Mouse (Mus musculus) heart, embryonic 16.5 days (tissue): ENCODE measurements at regions not wholly inside any gene's neighbourhood (a gene's known extent, or its start where the extent isn't known, plus 50 kb on each side); places are given as distances from the start of the nearest gene placed in this dataset. TPM values are rescaled to one million over a fixed set of nuclear protein-coding genes. Genes with fewer than 3 reads are reported as not detected.

Experiments used
- ATAC-seq: fragments of 200-750 bp; cut with Nextera tagmentation; replicated peaks from 2 replicates; pipeline ENCODE4 v1.8.0; 2017; ENCODE audit warnings: moderate number of reproducible peaks; ENCODE audit not compliant: insufficient read depth, low FRiP score; ENCODE audit errors: extremely low read depth
- H3K27ac ChIP-seq: fragments of 300-500 bp; sonication (generic); 2 replicates; pipeline ENCODE4 v1.5.1; 2014; ENCODE audit warnings: mild to moderate bottlenecking, low read length, control low read depth, moderate library complexity
- H3K27me3 ChIP-seq: fragments of 300-500 bp; sonication (generic); 2 replicates; pipeline ENCODE4 v1.6.1; 2014; ENCODE audit warnings: low read length, mixed read lengths; ENCODE audit not compliant: control insufficient read depth, insufficient read depth
- H3K36me3 ChIP-seq: fragments of 300-500 bp; sonication (generic); 2 replicates; pipeline ENCODE4 v1.6.1; 2014; ENCODE audit not compliant: control insufficient read depth, insufficient read depth
- H3K4me1 ChIP-seq: fragments of 300-500 bp; sonication (generic); 2 replicates; pipeline ENCODE4 v1.6.1; 2014; ENCODE audit warnings: low read length, mixed read lengths; ENCODE audit not compliant: control insufficient read depth, insufficient read depth
- H3K4me2 ChIP-seq: fragments of 300-500 bp; sonication (generic); 2 replicates; pipeline ENCODE4 v1.6.1; 2014; ENCODE audit warnings: low read depth, mild to moderate bottlenecking, control low read depth, low read length
- H3K4me3 ChIP-seq: fragments of 300-500 bp; sonication (generic); 2 replicates; pipeline ENCODE4 v1.5.1; 2014; ENCODE audit warnings: mild to moderate bottlenecking, control low read depth, low read length
- H3K9ac ChIP-seq: fragments of 300-500 bp; sonication (generic); 2 replicates; pipeline ENCODE4 v1.6.1; 2014; ENCODE audit warnings: low read length, control low read depth
- H3K9me3 ChIP-seq: fragments of 300-500 bp; sonication (generic); replicated peaks from 2 replicates; pipeline ENCODE4 v1.6.1; 2016; ENCODE audit warnings: low read length; ENCODE audit not compliant: control insufficient read depth
- WGBS: fragments of 180-500 bp; shearing (Covaris S2); extraction: QIAGEN DNeasy Blood & Tissue Kit; methylation state at CpG from one replicate; pipeline ENCODE4 v1.1.7; 2014; 5-methylcytosine and 5-hydroxymethylcytosine counted together
- microRNA-seq: library from miRNA; unstranded; fragments of <30 nt; microRNA quantifications from one replicate; pipeline ENCODE4, GENCODE M21; 2017

DNA sequence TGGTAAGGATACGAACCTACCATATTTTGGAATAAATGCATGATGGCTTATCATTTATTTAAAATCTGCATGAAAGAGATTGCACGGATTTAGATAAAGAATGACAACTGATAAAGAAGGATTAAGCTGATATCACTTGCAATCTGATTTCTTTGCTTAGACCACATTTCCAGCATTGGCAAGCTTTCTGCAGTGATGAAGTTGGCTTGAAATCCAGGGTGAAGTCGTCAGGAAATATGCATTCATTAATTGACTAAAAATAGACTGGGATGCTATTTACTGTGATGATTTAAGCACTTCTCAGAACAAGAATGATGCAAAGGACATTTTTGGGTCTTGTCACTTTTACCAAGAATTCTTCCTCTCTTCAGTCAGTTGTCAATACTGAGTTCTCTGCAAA, 1341.1 kb downstream of the Zpld1 start:
- WGBS: 66% methylated on average over 3 of the region's 3 CpGs
- no peaks in the 10 kb centered on the region for H3K4me1 ChIP-seq
- ATAC-seq: no peak
- no peaks in the 10 kb centered on the region for H3K9me3 ChIP-seq
- no peaks in the 10 kb centered on the region for H3K27me3 ChIP-seq
- H3K9ac ChIP-seq: no peak overlapping the region
- H3K27ac ChIP-seq: no peak overlapping the region
- no peak overlapping the region for H3K4me2 ChIP-seq
- no peaks in the 10 kb centered on the region for H3K36me3 ChIP-seq
- H3K4me3 ChIP-seq: no peak overlapping the region

GRCm38 (mm10) chr16:53945303-53945702, 1352.5 kb downstream of the Zpld1 start:
- no peak overlapping the region for H3K4me2 ChIP-seq
- H3K27ac ChIP-seq: no peak overlapping the region
- ATAC-seq: no peak
- H3K9ac ChIP-seq: no peak overlapping the region
- H3K27me3 ChIP-seq: no peaks in the 10 kb centered on the region
- H3K4me1 ChIP-seq: no peaks in the 10 kb centered on the region
- WGBS: 79% methylated on average over 3 of the region's 3 CpGs
- no peak overlapping the region for H3K4me3 ChIP-seq
- no peaks in the 10 kb centered on the region for H3K9me3 ChIP-seq
- no peaks in the 10 kb centered on the region for H3K36me3 ChIP-seq

DNA sequence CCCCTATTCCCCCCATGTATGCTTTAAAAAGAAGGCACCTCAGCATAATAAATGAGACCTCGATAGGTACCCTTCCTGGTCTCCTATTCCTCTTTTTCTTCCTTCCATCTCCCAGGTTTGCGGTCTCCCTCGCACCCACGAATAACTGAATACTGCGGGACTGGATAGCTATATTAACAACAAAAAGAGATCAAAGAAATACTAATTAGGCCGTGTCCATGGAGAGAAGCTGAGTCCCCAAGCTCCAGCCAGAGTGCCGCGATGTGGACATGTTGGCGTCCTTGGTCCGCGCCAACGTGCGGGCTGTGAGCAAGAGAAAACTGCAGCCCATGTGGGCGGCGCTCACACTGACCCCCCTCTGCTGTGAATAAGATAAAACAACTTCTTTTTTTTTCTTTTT, 1382.0 kb downstream of the Zpld1 start:
- Histone ChIP-seq H3K27me3 (no peaks in the 10 kb centered on the region), H3K9me3 (no peaks in the 10 kb centered on the region), H3K4me3 (no peak overlapping the region), H3K4me2 (no peak overlapping the region), H3K36me3 (no peaks in the 10 kb centered on the region), H3K4me1 (no peaks in the 10 kb centered on the region), H3K27ac (no peak overlapping the region), H3K9ac (no peak overlapping the region)
- 91% methylated on average over 15 of the region's 15 CpGs for WGBS
- no peak for ATAC-seq

DNA sequence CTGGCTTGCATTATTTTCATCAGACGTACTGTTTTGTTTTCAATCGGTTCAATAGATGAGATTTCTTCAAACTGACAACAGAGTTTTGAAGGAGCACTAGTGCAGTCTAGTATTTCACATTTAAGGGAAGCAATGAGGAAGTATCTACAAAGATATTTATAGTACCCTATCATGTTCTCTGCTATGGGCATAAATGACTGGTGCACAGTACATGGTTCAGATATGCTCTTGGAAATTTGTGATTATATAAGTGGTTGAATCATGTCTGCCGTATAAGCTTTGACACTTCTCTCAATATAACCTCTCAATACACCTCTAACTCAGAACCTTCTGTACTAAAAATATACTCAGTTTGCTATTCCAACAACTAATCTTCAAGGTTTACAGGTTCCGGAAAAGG, 1390.7 kb downstream of the Zpld1 start:
- peak; percentile 55; the same call in 1 of the 2 replicates for ATAC-seq
- Histone ChIP-seq H3K9me3 (no peaks in the 10 kb centered on the region), H3K4me2 (no peak overlapping the region), H3K27me3 (no peaks in the 10 kb centered on the region), H3K4me3 (no peak overlapping the region), H3K9ac (no peak overlapping the region), H3K4me1 (no peaks in the 10 kb centered on the region), H3K27ac (no peak overlapping the region), H3K36me3 (no peaks in the 10 kb centered on the region)
- WGBS: 57% methylated on average over 4 of the region's 4 CpGs

GRCm38 (mm10) chr16:53903795-53904194, 1394.0 kb downstream of the Zpld1 start:
- Histone ChIP-seq H3K27me3 (no peaks in the 10 kb centered on the region), H3K27ac (no peak overlapping the region), H3K9ac (no peak overlapping the region), H3K4me2 (no peak overlapping the region), H3K4me1 (no peaks in the 10 kb centered on the region), H3K36me3 (no peaks in the 10 kb centered on the region), H3K4me3 (no peak overlapping the region), H3K9me3 (no peaks in the 10 kb centered on the region)
- WGBS: 64% methylated on average over 2 of the region's 2 CpGs
- ATAC-seq: no peak

GRCm38 (mm10) chr16:53867342-53867741, 1413.5 kb upstream of the Alcam start:
- H3K9me3 ChIP-seq: no peaks in the 10 kb centered on the region
- no peak overlapping the region for H3K4me2 ChIP-seq
- H3K4me1 ChIP-seq: no peaks in the 10 kb centered on the region
- H3K4me3 ChIP-seq: no peak overlapping the region
- no peak overlapping the region for H3K9ac ChIP-seq
- WGBS: 72% methylated on average over 3 of the region's 3 CpGs
- H3K27me3 ChIP-seq: no peaks in the 10 kb centered on the region
- no peaks in the 10 kb centered on the region for H3K36me3 ChIP-seq
- ATAC-seq: no peak
- H3K27ac ChIP-seq: no peak overlapping the region

DNA sequence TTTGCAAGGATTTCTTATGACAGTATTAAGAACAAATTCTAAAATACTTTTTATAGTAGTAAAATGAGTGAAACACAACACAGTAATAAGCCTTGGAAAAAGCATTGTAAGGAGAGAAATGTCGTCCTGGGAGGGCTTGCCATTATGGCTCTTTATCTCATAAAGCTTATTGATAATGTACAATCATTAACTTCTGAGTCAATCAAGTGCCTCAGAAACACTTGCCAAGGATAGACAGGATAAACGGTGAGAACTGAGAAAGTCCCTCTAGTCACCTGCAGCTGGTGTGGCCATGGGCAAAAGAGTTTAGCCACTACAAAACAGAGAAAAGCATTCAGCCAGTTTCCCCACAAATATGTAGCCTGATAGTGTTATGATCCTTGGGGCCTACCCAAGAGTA, 1386.8 kb upstream of the Alcam start:
- Histone ChIP-seq H3K27me3 (no peaks in the 10 kb centered on the region), H3K4me2 (no peak overlapping the region), H3K4me3 (no peak overlapping the region), H3K27ac (no peak overlapping the region), H3K9me3 (no peaks in the 10 kb centered on the region), H3K36me3 (no peaks in the 10 kb centered on the region), H3K9ac (no peak overlapping the region), H3K4me1 (no peaks in the 10 kb centered on the region)
- WGBS: 68% methylated on average over 2 of the region's 2 CpGs
- ATAC-seq: no peak

Small RNA genes in the stretch of these regions (microRNA-seq; reads per million reads assigned to microRNA genes)
- gene Gm25041: not detected
